21 mouse cellular contexts compared by ENCODE assay signal in the genomic region with DNA sequence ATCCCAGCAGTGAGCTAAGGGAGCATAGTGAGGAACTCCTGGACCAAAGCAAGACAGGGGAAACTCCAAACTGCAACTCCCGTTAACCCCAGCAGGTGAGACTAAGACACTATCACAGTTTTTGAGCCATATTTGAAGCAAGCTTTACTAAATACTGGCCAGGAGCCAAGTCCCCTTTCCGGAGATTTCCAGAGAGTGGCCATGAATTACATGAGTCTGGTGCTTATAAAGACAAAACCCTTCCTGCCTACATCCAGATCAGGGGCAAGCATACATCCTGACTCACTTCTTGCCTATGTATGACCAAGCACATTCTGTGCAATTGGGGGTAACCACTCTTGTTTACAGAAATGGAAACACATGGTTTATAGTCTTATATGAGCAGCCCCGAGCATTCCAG.
DNase-seq lines count a peak whose midpoint lies in the region; ATAC-seq and TF ChIP-seq lines count a peak whose summit lies in the region.
"Had no signal": no experiment of that assay in that cellular context is flagged by ENCODE, and none has a peak within 500 bp of the region (broad histone marks: within the 10 kb centered on the region; RNA-seq: fewer than 3 reads in every experiment).

No protein-coding gene starts in this region.

- no peak overlapping the region for H3K4me2 ChIP-seq in limb, embryonic 13.5 days (replicated peaks)
- H3K4me2 ChIP-seq in stomach, postnatal 0 days (replicated peaks; ENCODE audit: low read depth), result no peak overlapping the region
- H3K4me2 ChIP-seq: embryonic facial prominence, embryonic 15.5 days; hindbrain, embryonic 14.5 days; neural tube, embryonic 13.5 days had no signal

- TF ChIP-seq EP300 in stomach, postnatal 0 days (optimal IDR thresholded peaks at IDR 0.05), result no peak

- peaks cover 9% of the 10 kb centered on the region for H3K4me1 ChIP-seq in limb, embryonic 13.5 days
- no peaks in the 10 kb centered on the region for H3K4me1 ChIP-seq in limb, embryonic 10.5 days
- no peaks in the 10 kb centered on the region for H3K4me1 ChIP-seq in stomach, postnatal 0 days (replicated peaks; ENCODE audit: control insufficient read depth, insufficient read depth)
- H3K4me1 ChIP-seq: embryonic facial prominence, embryonic 15.5 days; heart, embryonic 10.5 days; neural tube, embryonic 13.5 days had no signal

- no peak overlapping the region for H3K9ac ChIP-seq in limb, embryonic 13.5 days
- no peak overlapping the region for H3K9ac ChIP-seq in stomach, postnatal 0 days (ENCODE audit: low read length)
- H3K9ac ChIP-seq: embryonic facial prominence, embryonic 15.5 days; forebrain, postnatal 0 days; hindbrain, embryonic 14.5 days; liver, embryonic 14.5 days; neural tube, embryonic 13.5 days had no signal

- intact Hi-C loops in heart, postnatal 25 days (cut with DNase I), result no loop called here

- H3K27ac ChIP-seq in limb, embryonic 13.5 days, result no peak overlapping the region
- H3K27ac ChIP-seq in limb, embryonic 10.5 days, result no peak overlapping the region
- no peak overlapping the region for H3K27ac ChIP-seq in stomach, postnatal 0 days (replicated peaks)
- H3K27ac ChIP-seq: embryonic facial prominence, embryonic 15.5 days; heart, embryonic 10.5 days; hindbrain, embryonic 14.5 days; left cerebral cortex, adult 2 months; liver, embryonic 14.5 days; neural tube, embryonic 13.5 days had no signal

- peak; percentile 40; the same call in 1 of the 2 replicates for ATAC-seq in limb, embryonic 13.5 days (ENCODE audit: low FRiP score, low read depth)
- peak; percentile 91 to 94 for ATAC-seq in hematopoietic stem cell, adult 5-6 weeks (replicated peaks in 1 of 2; ENCODE audit: insufficient read depth in 1 of 2, low FRiP score in 2 of 2, low TSS enrichment in 1 of 2, low read depth in 1 of 2, poor library complexity in 2 of 2, severe bottlenecking in 2 of 2)
- ATAC-seq in stomach, postnatal 0 days (ENCODE audit: low FRiP score, low TSS enrichment), result no peak
- ATAC-seq: forebrain, postnatal 0 days; lung, postnatal 0 days had no signal

- H3K36me3 ChIP-seq in limb, embryonic 13.5 days, result no peaks in the 10 kb centered on the region
- no peaks in the 10 kb centered on the region for H3K36me3 ChIP-seq in limb, embryonic 10.5 days
- no peaks in the 10 kb centered on the region for H3K36me3 ChIP-seq in stomach, postnatal 0 days (ENCODE audit: control insufficient read depth, insufficient read depth, low read length)
- H3K36me3 ChIP-seq: embryonic facial prominence, embryonic 15.5 days; heart, embryonic 10.5 days; neural tube, embryonic 13.5 days had no signal

- no peak overlapping the region for H3K4me3 ChIP-seq in limb, embryonic 13.5 days
- H3K4me3 ChIP-seq in limb, embryonic 10.5 days, result no peak overlapping the region
- H3K4me3 ChIP-seq in stomach, postnatal 0 days (ENCODE audit: low read depth, low read length), result no peak overlapping the region
- H3K4me3 ChIP-seq: embryonic facial prominence, embryonic 15.5 days; heart, embryonic 10.5 days; left cerebral cortex, adult 2 months; neural tube, embryonic 13.5 days had no signal

- peaks cover 4% of the 10 kb centered on the region; the same call in 1 of the 2 replicates for H3K27me3 ChIP-seq in limb, embryonic 13.5 days
- no peaks in the 10 kb centered on the region for H3K27me3 ChIP-seq in limb, embryonic 10.5 days (ENCODE audit: low read depth, poor library complexity, severe bottlenecking)
- no peaks in the 10 kb centered on the region for H3K27me3 ChIP-seq in stomach, postnatal 0 days (ENCODE audit: control insufficient read depth, insufficient read depth, low read length)
- H3K27me3 ChIP-seq: CH12.LX; embryonic facial prominence, embryonic 15.5 days; neural tube, embryonic 13.5 days had no signal

- no peaks in the 10 kb centered on the region for H3K9me3 ChIP-seq in limb, embryonic 13.5 days
- H3K9me3 ChIP-seq in limb, embryonic 10.5 days (replicated peaks), result no peaks in the 10 kb centered on the region
- no peaks in the 10 kb centered on the region for H3K9me3 ChIP-seq in stomach, postnatal 0 days (ENCODE audit: control insufficient read depth, low read length)
- H3K9me3 ChIP-seq: embryonic facial prominence, embryonic 15.5 days; heart, embryonic 10.5 days; neural tube, embryonic 13.5 days had no signal

- WGBS in limb, embryonic 13.5 days, result 52% methylated on average over 3 of the region's 3 CpGs
- 85% methylated on average over 3 of the region's 3 CpGs for WGBS in limb, embryonic 10.5 days
- WGBS in stomach, postnatal 0 days, result 44% methylated on average over 3 of the region's 3 CpGs

- DNase-seq in heart, postnatal 4 days, result peak; percentile 8
- DNase-seq in heart, postnatal 25 days (ENCODE audit: low spot score), result no peak
- no peak for DNase-seq in limb, embryonic 10.5 days (ENCODE audit: low spot score)
- DNase-seq in stomach, postnatal 0 days (ENCODE audit: low spot score), result no peak
- DNase-seq in cerebellum, postnatal 25 days, result no peak
- no peak for DNase-seq in yolk sac, embryonic 10.5 days (ENCODE audit: low spot score)
- DNase-seq: adrenal gland, adult 8-10 months; cerebellum, adult 9-11 months; forebrain, postnatal 0 days; midbrain, embryonic 14.5 days; thymus, postnatal 36 days had no signal

- TF ChIP-seq CTCF in stomach, postnatal 0 days (IDR thresholded peaks at IDR 0.05; ENCODE audit: low read depth), result peak; percentile 17; the same call in 1 of the 2 replicates
